Mouse (Mus musculus) kidney, embryonic 15.5 days (tissue): Measurements from ENCODE around the gene Phf21a. TPM values are rescaled to one million over a fixed set of nuclear protein-coding genes. Genes with fewer than 3 reads are reported as not detected.

Source experiments
- ATAC-seq: fragments of 200-750 bp; cut with Nextera tagmentation; replicated peaks from 2 replicates; pipeline ENCODE4 v1.8.0; 2017; ENCODE audit warnings: moderate TSS enrichment; ENCODE audit not compliant: low FRiP score
- H3K27ac ChIP-seq: fragments of 300-500 bp; sonication (generic); 2 replicates; pipeline ENCODE4 v1.5.1; 2015; ENCODE audit warnings: mild to moderate bottlenecking, inconsistent platforms
- H3K27me3 ChIP-seq: fragments of 300-500 bp; sonication (generic); 2 replicates; pipeline ENCODE4 v1.6.1; 2015; ENCODE audit warnings: inconsistent platforms
- H3K36me3 ChIP-seq: fragments of 300-500 bp; sonication (generic); 2 replicates; pipeline ENCODE4 v1.6.1; 2015; ENCODE audit warnings: inconsistent platforms
- H3K4me1 ChIP-seq: fragments of 300-500 bp; sonication (generic); 2 replicates; pipeline ENCODE4 v1.6.1; 2015; ENCODE audit warnings: inconsistent platforms
- H3K4me2 ChIP-seq: fragments of 300-500 bp; sonication (generic); 2 replicates; pipeline ENCODE4 v1.6.1; 2015; ENCODE audit warnings: moderate library complexity, mild to moderate bottlenecking, inconsistent platforms
- H3K4me3 ChIP-seq: fragments of 300-500 bp; sonication (generic); replicated peaks from 2 replicates; pipeline ENCODE4 v1.5.1; 2015; ENCODE audit warnings: mild to moderate bottlenecking, inconsistent platforms
- H3K9ac ChIP-seq: fragments of 300-500 bp; sonication (generic); 2 replicates; pipeline ENCODE4 v1.6.1; 2015; ENCODE audit warnings: mild to moderate bottlenecking, inconsistent platforms
- H3K9me3 ChIP-seq: fragments of 300-500 bp; sonication (generic); replicated peaks from 2 replicates; pipeline ENCODE4 v1.6.1; 2016; ENCODE audit warnings: inconsistent platforms
- WGBS: fragments of 180-500 bp; shearing (Covaris S2); methylation state at CpG from one replicate; pipeline ENCODE4 v1.1.7; 2015; ENCODE audit warnings: mixed read lengths; 5-methylcytosine and 5-hydroxymethylcytosine counted together
- polyA plus RNA-seq: library from polyadenylated mRNA; unstranded; fragments of >200 nt; fragmentation: Nextera tagmentation; extraction: Ambion mirVana; gene quantifications from 2 replicates; pipeline ENCODE4 v1.2.1, GENCODE M21; 2015

Phf21a gene
- polyA plus RNA-seq, 1 experiment from 2014 or later = 32.3 TPM

DNA sequence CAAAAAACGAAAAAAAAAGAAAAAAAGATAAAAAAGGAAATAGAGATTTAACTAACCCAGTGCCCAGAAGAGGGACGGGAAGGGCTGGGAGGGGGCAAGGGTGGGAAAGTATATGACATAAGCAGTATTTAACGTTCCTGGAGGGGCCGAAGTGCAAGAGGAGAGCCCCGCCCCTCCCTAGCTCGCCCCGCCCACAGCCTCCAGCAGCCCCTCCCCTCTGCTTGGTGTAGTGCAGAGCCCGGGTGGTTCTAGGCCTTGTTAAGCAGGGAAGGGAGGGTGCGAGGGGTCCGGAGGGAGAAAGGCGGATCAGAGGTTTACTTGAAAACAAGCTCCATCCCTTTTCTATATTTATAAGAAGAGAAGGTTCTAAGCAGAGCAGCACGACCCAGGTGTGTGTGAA lies 268.0 kb downstream of the Phf21a start:
- ATAC-seq = peak; percentile 63
- Histone ChIP-seq H3K4me3 (no peak overlapping the region), H3K4me2 (peak overlapping the region; percentile 10; the same call in 1 of the 2 replicates), H3K36me3 (peaks cover 82% of the 10 kb centered on the region), H3K4me1 (peaks cover 12% of the 10 kb centered on the region), H3K9ac (no peak overlapping the region), H3K27me3 (no peaks in the 10 kb centered on the region), H3K9me3 (no peaks in the 10 kb centered on the region), H3K27ac (peak overlapping the region; percentile 67)
- 26% methylated on average over 12 of the region's 12 CpGs for WGBS

DNA sequence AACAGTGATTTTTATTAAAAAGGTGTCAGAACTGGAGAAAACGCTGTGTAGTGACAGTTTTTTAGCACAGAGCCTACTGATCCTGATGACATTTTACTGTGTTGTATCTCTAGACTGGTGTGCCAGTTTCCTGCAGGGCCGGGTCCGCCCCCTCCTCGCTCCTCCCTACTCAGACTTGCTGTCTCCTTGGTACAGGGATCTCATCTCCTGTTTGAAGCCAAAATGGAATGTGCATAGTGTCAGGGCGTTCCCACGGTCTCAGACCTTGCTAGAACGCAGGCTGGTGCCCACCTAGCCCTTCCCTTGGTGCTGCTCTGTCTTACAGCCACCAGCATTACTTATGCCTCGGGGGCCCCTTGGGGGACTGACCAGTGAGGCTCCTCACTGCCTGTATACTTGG lies 268.9 kb downstream of the Phf21a start:
- ATAC-seq = no peak
- 79% methylated on average over 8 of the region's 8 CpGs for WGBS
- Histone ChIP-seq H3K9ac (no peak overlapping the region), H3K4me1 (peaks cover 12% of the 10 kb centered on the region), H3K27me3 (no peaks in the 10 kb centered on the region), H3K4me3 (no peak overlapping the region), H3K4me2 (no peak overlapping the region), H3K36me3 (peaks cover 81% of the 10 kb centered on the region), H3K27ac (no peak overlapping the region), H3K9me3 (no peaks in the 10 kb centered on the region)

DNA sequence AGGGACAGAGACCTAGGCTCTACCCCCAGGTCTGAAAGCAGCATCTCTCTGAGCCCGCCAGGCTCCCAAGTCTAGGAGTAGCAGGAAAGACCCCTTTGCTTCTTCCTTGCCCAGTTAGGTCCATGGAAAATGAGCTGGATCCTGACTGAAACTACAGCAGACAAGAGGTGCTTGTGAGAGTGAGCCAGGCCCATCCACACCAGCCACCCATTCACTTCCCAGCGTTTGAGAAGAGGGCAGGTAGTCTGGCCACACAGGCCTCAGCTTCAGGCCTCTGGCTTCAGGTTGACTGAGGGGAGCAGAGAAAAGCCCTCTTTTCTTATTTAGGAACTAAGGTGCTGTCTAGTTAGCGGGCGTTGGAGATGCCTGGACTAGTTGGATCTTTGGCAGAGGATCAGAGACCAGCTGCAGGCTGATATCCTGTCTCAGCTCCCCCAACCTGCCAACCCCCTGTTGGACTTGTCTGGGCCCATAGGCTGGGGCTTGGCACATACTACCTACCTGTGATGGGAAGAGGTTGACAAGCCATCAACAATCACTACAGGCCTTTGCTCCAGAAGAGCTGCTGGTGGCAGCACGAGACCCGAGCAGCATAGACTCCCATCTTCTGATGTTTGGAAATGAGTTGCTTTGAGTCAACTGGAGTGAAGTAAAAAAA lies 269.8 kb downstream of the Phf21a start:
- H3K36me3 ChIP-seq = peaks cover 72% of the 10 kb centered on the region
- H3K4me2 ChIP-seq = no peak overlapping the region
- H3K4me1 ChIP-seq = peaks cover 18% of the 10 kb centered on the region
- no peaks in the 10 kb centered on the region for H3K9me3 ChIP-seq
- ATAC-seq = no peak
- 96% methylated on average over 6 of the region's 6 CpGs for WGBS
- H3K4me3 ChIP-seq = no peak overlapping the region
- no peaks in the 10 kb centered on the region for H3K27me3 ChIP-seq
- no peak overlapping the region for H3K27ac ChIP-seq
- H3K9ac ChIP-seq = no peak overlapping the region

DNA sequence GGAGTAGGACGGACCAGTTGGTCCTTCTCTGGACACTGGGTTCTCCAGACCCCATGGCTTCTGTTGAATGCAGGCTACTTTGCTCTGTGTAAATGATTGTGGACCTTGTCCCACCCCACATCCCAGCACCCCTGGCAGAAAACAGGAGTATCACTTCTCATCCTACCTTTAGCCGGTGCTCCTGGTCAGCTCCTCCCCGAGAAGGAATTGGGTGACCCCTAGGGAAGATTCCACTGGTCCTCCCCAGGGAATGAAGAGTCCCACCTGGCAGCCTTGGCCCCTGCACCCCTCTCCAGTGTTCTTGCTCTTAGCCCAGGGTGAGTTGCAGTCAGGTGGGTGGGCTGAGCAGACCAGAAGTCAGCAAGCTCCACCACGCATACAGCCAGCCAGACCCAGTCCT lies 271.2 kb downstream of the Phf21a start:
- H3K4me3 ChIP-seq = no peak overlapping the region
- H3K4me1 ChIP-seq = peaks cover 25% of the 10 kb centered on the region
- H3K4me2 ChIP-seq = no peak overlapping the region
- peaks cover under 1% of the 10 kb centered on the region; the same call in 1 of the 2 replicates for H3K27me3 ChIP-seq
- WGBS = 86% methylated on average over 4 of the region's 4 CpGs
- no peak overlapping the region for H3K9ac ChIP-seq
- no peak overlapping the region for H3K27ac ChIP-seq
- peaks cover 58% of the 10 kb centered on the region for H3K36me3 ChIP-seq
- no peaks in the 10 kb centered on the region for H3K9me3 ChIP-seq
- no peak for ATAC-seq

DNA sequence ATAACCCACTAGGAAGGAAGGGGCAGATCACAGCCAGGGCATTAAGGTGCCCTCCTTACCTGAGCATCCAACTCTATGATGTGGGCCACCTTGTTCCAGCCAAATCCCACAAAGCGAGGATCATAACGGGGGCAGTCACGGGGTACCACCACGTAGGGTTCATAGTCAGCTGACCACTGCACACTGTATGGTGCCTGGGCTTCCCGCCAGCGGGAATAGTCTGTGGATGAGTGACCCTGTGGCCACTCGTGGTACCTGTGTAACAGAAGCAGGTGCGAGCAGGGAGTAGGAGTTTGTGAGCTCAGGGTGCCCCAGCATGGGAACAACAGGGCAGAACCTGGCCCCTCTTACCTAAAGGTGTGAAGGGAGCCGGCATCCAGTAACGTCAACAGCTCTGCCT lies 272.7 kb downstream of the Phf21a start:
- Histone ChIP-seq H3K9me3 (no peaks in the 10 kb centered on the region), H3K36me3 (peaks cover 43% of the 10 kb centered on the region), H3K4me2 (no peak overlapping the region), H3K9ac (no peak overlapping the region), H3K27me3 (peaks cover 15% of the 10 kb centered on the region; the same call in 1 of the 2 replicates), H3K4me3 (no peak overlapping the region), H3K27ac (no peak overlapping the region), H3K4me1 (peaks cover 33% of the 10 kb centered on the region)
- no peak for ATAC-seq
- 92% methylated on average over 10 of the region's 10 CpGs for WGBS

DNA sequence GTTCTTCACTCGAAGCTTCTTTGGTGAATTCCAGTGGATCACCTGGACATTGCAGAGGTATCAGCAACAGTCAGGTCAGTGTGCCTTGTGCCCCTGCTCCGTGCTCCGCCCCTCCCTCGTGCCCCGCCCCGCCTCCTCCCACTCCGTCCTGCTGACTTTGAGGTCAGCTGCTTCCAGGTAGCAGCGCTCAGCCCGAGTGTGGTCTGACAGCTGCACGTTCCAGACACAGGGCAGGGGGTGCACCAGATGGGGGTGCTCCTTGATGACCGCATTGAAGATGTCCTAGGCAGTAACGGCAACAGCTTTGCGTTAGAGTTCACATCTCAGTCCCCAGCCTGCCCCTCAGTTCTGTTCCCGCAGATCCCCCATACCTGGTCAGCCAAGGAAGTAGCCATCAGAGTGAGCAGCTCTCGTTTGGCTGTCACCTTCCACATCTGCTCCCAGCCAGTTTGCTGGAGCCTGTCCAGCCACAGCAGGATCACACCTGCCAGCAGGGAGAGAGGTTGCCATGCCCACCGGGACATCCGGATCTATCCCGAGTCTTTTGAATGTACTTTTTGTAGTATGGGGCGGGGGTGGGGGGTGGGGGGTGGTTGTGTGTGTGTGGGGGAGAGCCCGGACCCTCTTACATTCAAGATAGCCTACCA lies 274.6 kb downstream of the Phf21a start:
- H3K4me3 ChIP-seq = no peak overlapping the region
- ATAC-seq = no peak
- H3K4me1 ChIP-seq = peaks cover 47% of the 10 kb centered on the region
- H3K27ac ChIP-seq = 0 out of 2 replicates have a peak overlapping the region, but pooled peaks have one; percentile 25
- H3K9ac ChIP-seq = no peak overlapping the region
- H3K4me2 ChIP-seq = 0 out of 2 replicates have a peak overlapping the region, but pooled peaks have one; percentile 1
- WGBS = 28% methylated on average over 20 of the region's 20 CpGs
- peaks cover 31% of the 10 kb centered on the region for H3K27me3 ChIP-seq
- peaks cover 34% of the 10 kb centered on the region for H3K36me3 ChIP-seq
- no peaks in the 10 kb centered on the region for H3K9me3 ChIP-seq

DNA sequence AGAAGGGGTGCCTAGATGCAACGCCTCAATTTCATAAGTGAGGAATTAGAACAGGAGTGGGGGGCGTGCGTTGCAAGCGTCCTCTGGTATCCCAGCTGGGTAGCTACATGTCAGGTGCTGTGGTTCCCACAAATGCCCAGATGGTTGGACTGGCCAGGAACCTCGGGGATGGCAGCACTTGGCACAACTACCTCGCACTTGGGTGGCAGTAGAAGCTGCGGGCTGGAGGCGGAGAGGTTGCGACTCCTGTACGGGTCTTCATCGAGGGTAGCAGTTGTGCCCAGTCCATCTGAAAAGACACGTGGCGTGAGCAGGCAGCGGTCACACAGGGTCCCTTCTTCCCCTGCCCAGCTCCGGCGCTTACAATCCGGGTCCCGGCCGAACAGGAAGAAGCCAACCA lies 277.5 kb downstream of the Phf21a start:
- no peak for ATAC-seq
- peak overlapping the region; percentile 75 for H3K4me2 ChIP-seq
- H3K27ac ChIP-seq = peak overlapping the region; percentile 97
- H3K4me1 ChIP-seq = peaks cover 69% of the 10 kb centered on the region
- no peaks in the 10 kb centered on the region for H3K9me3 ChIP-seq
- H3K36me3 ChIP-seq = peaks cover 13% of the 10 kb centered on the region
- peaks cover 32% of the 10 kb centered on the region for H3K27me3 ChIP-seq
- peak overlapping the region; percentile 49 for H3K9ac ChIP-seq
- WGBS = 12% methylated on average over 18 of the region's 19 CpGs
- H3K4me3 ChIP-seq = peak overlapping the region; percentile 56

DNA sequence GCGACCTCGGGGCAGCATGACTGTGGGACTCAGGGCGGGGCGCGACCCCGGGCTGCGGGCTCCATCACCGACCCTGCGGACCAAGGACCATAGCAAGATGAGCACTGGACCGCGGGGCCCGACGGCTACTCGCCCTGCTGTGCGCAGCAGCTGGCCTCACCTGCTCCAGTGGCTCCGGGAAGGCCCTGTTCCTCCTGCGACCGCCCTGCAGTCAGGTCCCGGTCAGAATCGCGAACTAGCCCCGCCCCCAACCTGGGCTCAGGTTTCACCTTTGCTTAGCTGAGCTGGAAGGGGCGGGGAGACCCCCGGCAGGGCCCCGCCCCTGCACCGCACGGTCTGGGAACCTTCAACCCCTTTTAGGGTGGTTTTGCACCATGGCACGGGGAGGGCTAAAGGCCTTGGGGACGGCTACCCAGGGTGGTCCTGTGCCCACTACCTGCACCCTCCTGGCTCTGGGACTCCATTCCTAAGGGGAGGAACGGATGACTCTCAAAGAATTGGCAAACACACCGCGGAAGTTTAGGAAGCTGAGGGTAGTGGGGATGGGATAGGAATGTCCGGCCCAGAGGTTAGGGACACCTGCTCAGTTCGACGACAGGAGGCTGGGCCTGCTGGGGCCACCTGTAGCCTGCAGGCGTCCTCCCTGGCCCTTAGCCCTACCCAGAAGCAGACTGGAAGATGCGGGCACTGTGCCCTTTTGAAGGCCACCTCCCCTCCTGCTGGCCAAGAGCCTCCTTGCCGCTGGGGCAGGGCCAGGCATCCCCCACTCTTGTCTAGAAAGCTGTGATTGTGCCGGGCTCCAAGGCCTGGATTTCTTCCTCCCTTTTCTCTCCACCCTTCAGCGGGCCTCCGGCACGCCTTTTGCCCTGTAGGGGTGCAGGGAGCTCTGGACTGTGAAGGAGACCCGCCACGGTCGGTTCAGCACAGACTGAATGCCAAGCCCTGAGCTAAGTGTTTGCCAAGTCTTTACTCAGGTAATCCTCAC lies 278.2 kb downstream of the Phf21a start:
- peak overlapping the region; percentile 56 for H3K4me3 ChIP-seq
- H3K27ac ChIP-seq = peak overlapping the region; percentile 97
- H3K9me3 ChIP-seq = no peaks in the 10 kb centered on the region
- peaks cover 6% of the 10 kb centered on the region for H3K36me3 ChIP-seq
- peaks cover 32% of the 10 kb centered on the region for H3K27me3 ChIP-seq
- H3K4me1 ChIP-seq = peaks cover 74% of the 10 kb centered on the region
- peak overlapping the region; percentile 49 for H3K9ac ChIP-seq
- ATAC-seq = peak; percentile 71
- 2% methylated on average over 45 of the region's 45 CpGs for WGBS
- peak overlapping the region; percentile 75 for H3K4me2 ChIP-seq

DNA sequence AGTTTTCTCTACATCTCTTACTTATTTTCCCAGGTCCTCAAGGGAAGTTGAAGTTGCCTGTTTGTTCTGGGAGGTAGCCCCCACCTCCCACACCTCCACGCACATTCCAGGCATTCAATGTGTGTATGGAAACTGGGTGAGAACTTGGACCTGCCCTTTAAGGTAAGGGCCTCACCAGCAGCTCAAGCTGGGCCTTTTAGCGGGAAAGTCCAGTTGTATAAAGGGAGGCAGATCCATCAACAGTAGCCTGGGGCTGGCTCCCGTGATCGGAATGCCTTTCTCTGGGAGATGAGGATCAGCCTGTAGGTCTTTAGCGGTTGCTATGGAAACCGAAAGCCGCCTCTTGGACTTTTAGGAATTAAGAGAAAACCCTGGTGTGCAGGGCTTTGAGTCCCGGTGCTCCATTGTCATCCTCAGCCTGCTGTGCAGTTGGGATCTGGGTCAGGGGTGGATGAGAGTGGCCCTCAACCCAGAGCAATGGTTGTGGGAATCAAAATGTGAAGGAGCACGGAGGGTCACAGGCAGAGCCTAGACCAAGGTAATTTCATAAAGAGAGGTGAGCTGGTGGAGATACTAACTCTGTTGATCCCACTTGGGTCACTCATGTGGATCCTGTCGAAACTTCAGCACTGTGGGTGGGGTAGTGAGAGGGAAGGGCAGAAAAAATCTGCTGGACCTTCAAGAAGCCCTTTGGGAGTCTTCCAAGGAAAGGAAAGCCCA lies 279.2 kb downstream of the Phf21a start:
- Histone ChIP-seq H3K27ac (peak overlapping the region; percentile 97), H3K4me2 (peak overlapping the region; percentile 75), H3K27me3 (peaks cover 32% of the 10 kb centered on the region), H3K36me3 (peaks cover 2% of the 10 kb centered on the region), H3K9me3 (no peaks in the 10 kb centered on the region), H3K4me3 (0 out of 2 replicates have a peak overlapping the region, but pooled peaks have one; percentile 56), H3K4me1 (peaks cover 80% of the 10 kb centered on the region), H3K9ac (0 out of 2 replicates have a peak overlapping the region, but pooled peaks have one; percentile 19)
- ATAC-seq = no peak
- 28% methylated on average over 10 of the region's 10 CpGs for WGBS

DNA sequence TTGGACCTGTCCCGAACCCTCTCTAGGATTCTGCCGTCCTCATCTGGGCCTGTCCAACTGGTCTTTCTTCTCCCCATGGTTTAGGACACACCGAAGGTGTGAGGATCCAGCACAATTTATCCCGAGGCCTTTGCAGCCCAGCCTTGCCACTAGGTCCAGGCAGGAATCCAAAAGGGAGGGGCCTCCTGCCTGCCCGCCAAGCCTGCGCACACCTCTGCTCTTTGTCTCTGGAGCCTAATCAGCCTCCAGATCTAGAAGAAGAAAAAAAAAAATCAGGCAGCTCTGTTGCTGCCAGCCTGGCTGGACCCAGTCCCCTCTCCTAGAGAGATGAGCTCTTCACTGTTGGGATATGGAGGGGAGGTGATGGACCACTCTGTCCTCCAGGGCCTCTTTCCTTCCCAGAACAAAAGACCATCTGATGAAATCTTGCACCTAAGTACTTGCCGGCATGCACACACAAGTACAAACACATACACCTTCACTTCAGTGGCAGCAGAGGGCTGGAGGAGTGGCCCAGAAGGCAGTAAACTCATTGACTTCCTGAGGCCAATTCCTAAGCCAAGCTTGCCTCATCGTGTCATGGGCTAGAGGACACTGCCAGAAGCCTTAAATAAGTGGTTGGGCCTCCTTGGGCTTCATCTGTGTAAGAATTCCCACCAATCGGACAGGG lies 280.0 kb downstream of the Phf21a start:
- Histone ChIP-seq H3K4me2 (peak overlapping the region; percentile 75), H3K27ac (peak overlapping the region; percentile 97), H3K4me1 (peaks cover 74% of the 10 kb centered on the region), H3K9me3 (no peaks in the 10 kb centered on the region), H3K27me3 (peaks cover 32% of the 10 kb centered on the region), H3K36me3 (peaks cover 10% of the 10 kb centered on the region), H3K9ac (0 out of 2 replicates have a peak overlapping the region, but pooled peaks have one; percentile 19), H3K4me3 (no peak overlapping the region)
- ATAC-seq = no peak
- WGBS = 39% methylated on average over 9 of the region's 9 CpGs

DNA sequence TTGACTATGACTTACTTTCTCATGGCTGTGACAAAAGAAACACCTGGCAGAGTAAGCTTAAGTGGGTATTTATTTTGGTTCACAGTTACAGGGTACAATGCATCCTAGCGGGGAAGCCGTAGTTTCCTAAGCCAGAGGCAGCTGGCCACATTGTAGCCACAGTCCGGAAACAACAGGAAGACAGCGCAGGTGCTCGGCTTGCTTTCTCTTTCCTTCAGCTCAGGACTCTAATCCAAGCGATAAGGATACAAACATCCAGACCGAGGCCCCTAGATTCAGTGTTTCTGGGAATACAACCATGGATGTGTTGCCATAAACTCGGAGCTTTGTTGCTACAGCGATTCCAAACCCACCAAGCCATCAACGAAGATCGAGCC lies 280.5 kb downstream of the Phf21a start:
- peak overlapping the region; percentile 83; the same call in 1 of the 2 replicates for H3K4me2 ChIP-seq
- peaks cover 32% of the 10 kb centered on the region for H3K27me3 ChIP-seq
- no peak overlapping the region for H3K4me3 ChIP-seq
- 75% methylated on average over 11 of the region's 11 CpGs for WGBS
- H3K27ac ChIP-seq = peak overlapping the region; percentile 97
- H3K36me3 ChIP-seq = peaks cover 15% of the 10 kb centered on the region
- H3K9ac ChIP-seq = no peak overlapping the region
- H3K4me1 ChIP-seq = peaks cover 74% of the 10 kb centered on the region
- ATAC-seq = no peak
- H3K9me3 ChIP-seq = no peaks in the 10 kb centered on the region
